Mouse (Mus musculus): ENCODE measurements around the gene Olfr558. TPM values are rescaled to one million over a fixed set of nuclear protein-coding genes. Genes with fewer than 3 reads are reported as not detected.

Gene Olfr558
- polyA plus RNA-seq, 1 experiment, result 1.9 TPM

DNA sequence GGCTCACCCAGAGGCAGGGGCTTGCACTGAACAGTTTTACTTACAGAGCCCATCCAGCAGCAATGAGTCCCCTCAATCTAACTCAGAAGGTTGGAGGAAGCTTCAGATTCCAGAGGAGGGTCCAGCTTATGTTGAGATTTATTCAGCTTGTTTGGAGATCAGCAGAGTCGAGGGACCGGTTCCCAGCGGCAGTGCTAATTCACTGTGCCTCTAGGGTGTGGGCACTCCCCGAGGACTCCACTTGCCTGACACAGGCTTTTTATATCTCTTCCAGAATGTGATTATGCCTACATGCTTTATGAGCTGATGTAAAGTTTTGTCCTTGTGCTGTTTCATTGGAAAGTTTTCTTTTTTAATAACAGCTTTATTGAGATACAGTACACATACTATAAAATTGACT, 57.3 kb downstream of the Olfr558 start, which contains the start of the genes Olfr560 and Olfr78:
TSS of gene Olfr560 (minus strand) at position 101 of the 400 bp plus-strand sequence.
TSS of gene Olfr78 (minus strand) at position 206 of the 400 bp plus-strand sequence.
- TF ChIP-seq CTCF (conservative IDR thresholded peaks at IDR 0.05; ENCODE audit: insufficient read depth, insufficient read length, low read depth, low read length) (no peak), POLR2A (IDR thresholded peaks at IDR 0.05; ENCODE audit: low read depth, low read length) (no peak)
- H3K27ac ChIP-seq (ENCODE audit: insufficient read depth, low read depth, low read length), result no peak within 1 kb of the TSS
- H3K27me3 ChIP-seq (replicated peaks; ENCODE audit: control insufficient read depth, insufficient read depth, low read length), result no peaks in the 10 kb centered on the region; the same call in 1 of the 2 replicates
- H3K4me1 ChIP-seq (ENCODE audit: control insufficient read depth, insufficient read depth, low read length), result no peaks in the 10 kb centered on the region
- DNase-seq, result no peak
- H3K4me3 ChIP-seq (ENCODE audit: insufficient read depth, low read depth, low read length), result no peak within 1 kb of the TSS
- WGBS, result 78% methylated on average over 4 of the region's 4 CpGs
- no peaks in the 10 kb centered on the region for H3K36me3 ChIP-seq (ENCODE audit: control insufficient read depth, insufficient read depth, low read length)

Other genes with a start within 250 kb of the Olfr558 start
- gene Olfr543, start 220.5 kb upstream of the Olfr558 start, polyA plus RNA-seq (2012; rRNA removed), result not detected in 2 replicates
- gene Olfr544, start 213.9 kb upstream of the Olfr558 start, polyA plus RNA-seq (2012; rRNA removed), result not detected in 2 replicates
- gene Olfr545, start 202.6 kb upstream of the Olfr558 start, polyA plus RNA-seq (2012; rRNA removed), result not detected in 2 replicates
- not detected in 2 replicates for gene Olfr547, start 167.5 kb upstream of the Olfr558 start, polyA plus RNA-seq (2012; rRNA removed)
- not detected in 2 replicates for gene Olfr548-ps1, start 161.3 kb upstream of the Olfr558 start, polyA plus RNA-seq (2012; rRNA removed)
- gene Olfr549, start 152.3 kb upstream of the Olfr558 start, polyA plus RNA-seq (2012; rRNA removed), result not detected in 2 replicates
- gene Trim21, start 136.7 kb upstream of the Olfr558 start, polyA plus RNA-seq (2012; rRNA removed), result 3.7 and 4.5 TPM in 2 replicates
- gene Olfr550, start 130.8 kb upstream of the Olfr558 start, polyA plus RNA-seq (2012; rRNA removed), result not detected in 2 replicates
- gene Olfr551, start 110.3 kb upstream of the Olfr558 start, polyA plus RNA-seq (2012; rRNA removed), result not detected in 2 replicates
- gene Olfr552, start 104.4 kb upstream of the Olfr558 start, polyA plus RNA-seq (2012; rRNA removed), result not detected in 2 replicates
- not detected in 2 replicates for gene Olfr553, start 84.0 kb upstream of the Olfr558 start, polyA plus RNA-seq (2012; rRNA removed)
- not detected in 2 replicates for gene Olfr554, start 63.8 kb upstream of the Olfr558 start, polyA plus RNA-seq (2012; rRNA removed)
- not detected in 2 replicates for gene Olfr555, start 43.4 kb upstream of the Olfr558 start, polyA plus RNA-seq (2012; rRNA removed)
- not detected in 2 replicates for gene Olfr556, start 37.3 kb upstream of the Olfr558 start, polyA plus RNA-seq (2012; rRNA removed)
- gene Trim68, start 14.9 kb upstream of the Olfr558 start, polyA plus RNA-seq (2012; rRNA removed), result 9.7 and 11.7 TPM in 2 replicates
- gene Olfr557, start 6.3 kb upstream of the Olfr558 start, polyA plus RNA-seq (2012; rRNA removed), result not detected in 2 replicates
- gene Olfr33, start 16.9 kb downstream of the Olfr558 start, polyA plus RNA-seq (2012; rRNA removed), result not detected in 2 replicates
- gene Olfr559, start 25.3 kb downstream of the Olfr558 start, polyA plus RNA-seq (2012; rRNA removed), result not detected in 2 replicates
- not detected in 2 replicates for gene Olfr560, start 57.2 kb downstream of the Olfr558 start, polyA plus RNA-seq (2012; rRNA removed)
- 1.9 and 3.2 TPM in 2 replicates for gene Olfr78, start 57.3 kb downstream of the Olfr558 start, polyA plus RNA-seq (2012; rRNA removed)
- gene Olfr561, start 69.0 kb downstream of the Olfr558 start, polyA plus RNA-seq (2012; rRNA removed), result not detected in 2 replicates
- gene Olfr564, start 101.3 kb downstream of the Olfr558 start, polyA plus RNA-seq (2012; rRNA removed), result not detected in 2 replicates
- gene Olfr566, start 156.6 kb downstream of the Olfr558 start, polyA plus RNA-seq (2012; rRNA removed), result not detected in 2 replicates
- gene Olfr568, start 174.9 kb downstream of the Olfr558 start, polyA plus RNA-seq (2012; rRNA removed), result not detected in 2 replicates
- gene Olfr569, start 188.7 kb downstream of the Olfr558 start, polyA plus RNA-seq (2012; rRNA removed), result not detected in 2 replicates
- not detected in 2 replicates for gene Olfr570, start 192.4 kb downstream of the Olfr558 start, polyA plus RNA-seq (2012; rRNA removed)
- not detected in 2 replicates for gene Olfr571, start 215.3 kb downstream of the Olfr558 start, polyA plus RNA-seq (2012; rRNA removed)
- gene Olfr572, start 222.2 kb downstream of the Olfr558 start, polyA plus RNA-seq (2012; rRNA removed), result not detected in 2 replicates
- not detected in 2 replicates for gene Olfr573-ps1, start 240.4 kb downstream of the Olfr558 start, polyA plus RNA-seq (2012; rRNA removed)
- not detected in 2 replicates for gene Olfr574, start 246.3 kb downstream of the Olfr558 start, polyA plus RNA-seq (2012; rRNA removed)

Measured in kidney, adult 2 months (tissue).